Mouse (Mus musculus): ENCODE measurements around the gene Fam189a2.

The Fam189a2 gene

GRCm38 (mm10) chr19:23925541-23925940 lies 105.3 kb downstream of the Fam189a2 start:
- DNase-seq (ENCODE audit: low spot score), result no peak

GRCm38 (mm10) chr19:23924791-23925190 lies 106.0 kb downstream of the Fam189a2 start:
- no peak for DNase-seq (ENCODE audit: low spot score)

- no peak for DNase-seq (ENCODE audit: low spot score)
These were observed 106.8 kb downstream of the Fam189a2 start for GRCm38 (mm10) chr19:23924057-23924456.

All from embryo, embryonic 10.5 days (tissue).